Mouse (Mus musculus) MEL (cell line): ENCODE measurements at regions not wholly inside any gene's neighbourhood (a gene's known extent, or its start where the extent isn't known, plus 50 kb on each side); places are given as distances from the start of the nearest gene placed in this dataset.

Experiments
- DNase-seq: peaks from one replicate; pipeline ENCODE4 v3.0.0; 2011; ENCODE audit warnings: low read depth, low spot score
- H3K27ac ChIP-seq: 2 replicates; pipeline ENCODE4 v1.5.1; 2012; ENCODE audit warnings: low read depth, mild to moderate bottlenecking, control low read depth, low read length, moderate library complexity; ENCODE audit not compliant: control insufficient read depth
- H3K27me3 ChIP-seq, 2 experiments: fragments of 150-350 bp in 1 of 2; sonication (generic) in 1 of 2; 2 replicates each; pipeline ENCODE4 v1.6.1; 2012; ENCODE audit warnings: low read length in 2 of 2, mild to moderate bottlenecking in 2 of 2, improper control_type of control experiment in 1 of 2, moderate library complexity in 1 of 2; ENCODE audit not compliant: insufficient read depth in 2 of 2, control insufficient read depth in 1 of 2
- H3K36me3 ChIP-seq, 2 experiments: 2 replicates each; pipeline ENCODE4 v1.6.1; 2012 to 2014; ENCODE audit warnings: low read length in 2 of 2, improper control_type of control experiment in 1 of 2, inconsistent platforms in 1 of 2, mild to moderate bottlenecking in 1 of 2; ENCODE audit not compliant: insufficient read depth in 2 of 2, control insufficient read depth in 1 of 2
- H3K4me1 ChIP-seq, 2 experiments: fragments of 150-350 bp in 1 of 2; sonication (generic) in 1 of 2; 2 replicates each; pipeline ENCODE4 v1.6.1; 2012; ENCODE audit warnings: low read length in 2 of 2, improper control_type of control experiment in 1 of 2, mild to moderate bottlenecking in 1 of 2; ENCODE audit not compliant: insufficient read depth in 2 of 2, control insufficient read depth in 1 of 2
- H3K4me3 ChIP-seq, 2 experiments: fragments of 150-350 bp in 1 of 2; sonication (generic) in 1 of 2; 2 replicates each; pipeline ENCODE4 v1.5.1; 2012; ENCODE audit warnings: low read depth in 2 of 2, low read length in 2 of 2, mild to moderate bottlenecking in 2 of 2, moderate library complexity in 2 of 2, control low read depth in 1 of 2, improper control_type of control experiment in 1 of 2; ENCODE audit not compliant: control insufficient read depth in 1 of 2, insufficient read depth in 1 of 2
- H3K79me2 ChIP-seq: 2 replicates; pipeline ENCODE4 v1.6.1; 2012; ENCODE audit warnings: mild to moderate bottlenecking, low read length, moderate library complexity; ENCODE audit not compliant: control insufficient read depth, poor library complexity, insufficient read depth
- H3K9ac ChIP-seq: 2 replicates; pipeline ENCODE4 v1.6.1; 2012; ENCODE audit warnings: low read depth, mild to moderate bottlenecking, control low read depth, low read length, moderate library complexity; ENCODE audit not compliant: control insufficient read depth, poor library complexity, severe bottlenecking
- H3K9me3 ChIP-seq: fragments of 150-350 bp; sonication (generic); replicated peaks from 2 replicates; pipeline ENCODE4 v1.6.1; 2012; ENCODE audit warnings: mild to moderate bottlenecking, low read length, improper control_type of control experiment, moderate library complexity; ENCODE audit not compliant: insufficient read depth
- CTCF ChIP-seq, 3 experiments: IDR thresholded peaks in 2 of 3; conservative IDR thresholded peaks in 1 of 3; 2 replicates each; pipeline ENCODE4 v1.5.1; 2011 to 2012; ENCODE audit warnings: low read length in 3 of 3, low read depth in 2 of 3, mild to moderate bottlenecking in 2 of 3, improper control_type of control experiment in 1 of 3, inconsistent platforms in 1 of 3, mixed read lengths in 1 of 3, moderate library complexity in 1 of 3; ENCODE audit not compliant: control insufficient read depth in 1 of 3, insufficient read depth in 1 of 3, poor library complexity in 1 of 3, severe bottlenecking in 1 of 3
- E2F4 ChIP-seq: IDR thresholded peaks from 2 replicates; pipeline ENCODE4 v1.6.1; 2011; ENCODE audit warnings: low read depth, low read length, improper control_type of control experiment, borderline replicate concordance
- ELF1 ChIP-seq: IDR thresholded peaks from 2 replicates; pipeline ENCODE4 v1.6.1; 2014; ENCODE audit warnings: low read depth, mild to moderate bottlenecking, inconsistent platforms, low read length, improper control_type of control experiment, moderate library complexity
- GABPA ChIP-seq: IDR thresholded peaks from 2 replicates; pipeline ENCODE4 v1.6.1; 2012; ENCODE audit warnings: low read depth, mild to moderate bottlenecking, inconsistent platforms, low read length, improper control_type of control experiment, moderate library complexity
- GATA1 ChIP-seq: IDR thresholded peaks from 2 replicates; pipeline ENCODE4 v1.6.1; 2011; ENCODE audit warnings: low read depth, low read length, improper control_type of control experiment
- HCFC1 ChIP-seq: IDR thresholded peaks from 2 replicates; pipeline ENCODE4 v1.6.1; 2012; ENCODE audit warnings: low read depth, mild to moderate bottlenecking, inconsistent platforms, low read length, improper control_type of control experiment, moderate library complexity
- JUND ChIP-seq: IDR thresholded peaks from 2 replicates; pipeline ENCODE4 v1.6.1; 2011; ENCODE audit warnings: low read depth, mild to moderate bottlenecking, improper control_type of control experiment, low read length
- KAT2A ChIP-seq: conservative IDR thresholded peaks from 2 replicates; pipeline ENCODE4 v1.6.1; 2012; ENCODE audit warnings: low read depth, low read length, improper control_type of control experiment, inconsistent platforms
- MAX ChIP-seq: IDR thresholded peaks from 2 replicates; pipeline ENCODE4 v1.6.1; 2011; ENCODE audit warnings: low read length, improper control_type of control experiment
- MAZ ChIP-seq: IDR thresholded peaks from 2 replicates; pipeline ENCODE4 v1.6.1; 2012; ENCODE audit warnings: low read depth, mild to moderate bottlenecking, inconsistent platforms, low read length, improper control_type of control experiment
- MEF2A ChIP-seq: IDR thresholded peaks from 2 replicates; pipeline ENCODE4 v1.6.1; 2014; ENCODE audit warnings: low read depth, mild to moderate bottlenecking, inconsistent platforms, low read length, improper control_type of control experiment; ENCODE audit not compliant: poor library complexity, insufficient replicate concordance, severe bottlenecking; ENCODE audit errors: extremely low read depth
- MYB ChIP-seq: IDR thresholded peaks from 2 replicates; pipeline ENCODE4 v1.6.1; 2011; ENCODE audit warnings: mild to moderate bottlenecking, low read depth, low read length, improper control_type of control experiment
- MYC ChIP-seq: IDR thresholded peaks from 2 replicates; pipeline ENCODE4 v1.6.1; 2011; ENCODE audit warnings: low read depth, mild to moderate bottlenecking, low read length, improper control_type of control experiment, moderate library complexity
- NELFE ChIP-seq: IDR thresholded peaks from 2 replicates; pipeline ENCODE4 v1.6.1; 2011; ENCODE audit warnings: low read depth, low read length, improper control_type of control experiment
- NRF1 ChIP-seq: IDR thresholded peaks from 2 replicates; pipeline ENCODE4 v1.6.1; 2014; ENCODE audit warnings: low read depth, mild to moderate bottlenecking, inconsistent platforms, low read length, improper control_type of control experiment, moderate library complexity; ENCODE audit not compliant: poor library complexity, insufficient read depth, severe bottlenecking
- POLR2A ChIP-seq, 2 experiments: IDR thresholded peaks; 2 replicates each; pipeline ENCODE4 v1.6.1; 2011 to 2012; ENCODE audit warnings: low read length in 2 of 2, mild to moderate bottlenecking in 2 of 2, control low read depth in 1 of 2, improper control_type of control experiment in 1 of 2, low read depth in 1 of 2, moderate library complexity in 1 of 2; ENCODE audit not compliant: control insufficient read depth in 1 of 2, insufficient read depth in 1 of 2, poor library complexity in 1 of 2
- POLR2AphosphoS2 ChIP-seq: IDR thresholded peaks from 2 replicates; pipeline ENCODE4 v1.6.1; 2011; ENCODE audit warnings: low read length, improper control_type of control experiment
- POLR2AphosphoS5 ChIP-seq: IDR thresholded peaks from 2 replicates; pipeline ENCODE4 v1.6.1; 2012; ENCODE audit warnings: low read depth, borderline replicate concordance, mild to moderate bottlenecking, inconsistent platforms, low read length, moderate library complexity, mixed read lengths
- RAD21 ChIP-seq: IDR thresholded peaks from 2 replicates; pipeline ENCODE4 v1.6.1; 2011; ENCODE audit warnings: mild to moderate bottlenecking, low read depth, low read length, improper control_type of control experiment
- RCOR1 ChIP-seq: IDR thresholded peaks from 2 replicates; pipeline ENCODE4 v1.6.1; 2012; ENCODE audit warnings: low read depth, mild to moderate bottlenecking, inconsistent platforms, low read length, improper control_type of control experiment
- TAL1 ChIP-seq: IDR thresholded peaks from 2 replicates; pipeline ENCODE4 v1.6.1; 2012; ENCODE audit warnings: mild to moderate bottlenecking, inconsistent platforms, low read length, moderate library complexity, mixed read lengths
- UBTF ChIP-seq: IDR thresholded peaks from 2 replicates; pipeline ENCODE4 v1.6.1; 2012; ENCODE audit warnings: low read depth, mild to moderate bottlenecking, inconsistent platforms, low read length, improper control_type of control experiment, moderate library complexity, borderline replicate concordance; ENCODE audit not compliant: insufficient read depth
- USF1 ChIP-seq: IDR thresholded peaks from 2 replicates; pipeline ENCODE4 v1.6.1; 2014; ENCODE audit warnings: low read depth, mild to moderate bottlenecking, inconsistent platforms, low read length, improper control_type of control experiment, moderate library complexity
- USF2 ChIP-seq, 2 experiments: IDR thresholded peaks; 2 replicates each; pipeline ENCODE4 v1.6.1; 2011 to 2012; ENCODE audit warnings: improper control_type of control experiment in 2 of 2, low read length in 2 of 2, borderline replicate concordance in 1 of 2, inconsistent platforms in 1 of 2, low read depth in 1 of 2, mild to moderate bottlenecking in 1 of 2; ENCODE audit not compliant: insufficient read depth in 1 of 2
- ZC3H11A ChIP-seq: IDR thresholded peaks from 2 replicates; pipeline ENCODE4 v1.6.1; 2012; ENCODE audit warnings: low read depth, mild to moderate bottlenecking, inconsistent platforms, low read length, improper control_type of control experiment
- ZNF384 ChIP-seq: IDR thresholded peaks from 2 replicates; pipeline ENCODE4 v1.6.1; 2012; ENCODE audit warnings: low read depth, mild to moderate bottlenecking, inconsistent platforms, low read length, improper control_type of control experiment

DNA sequence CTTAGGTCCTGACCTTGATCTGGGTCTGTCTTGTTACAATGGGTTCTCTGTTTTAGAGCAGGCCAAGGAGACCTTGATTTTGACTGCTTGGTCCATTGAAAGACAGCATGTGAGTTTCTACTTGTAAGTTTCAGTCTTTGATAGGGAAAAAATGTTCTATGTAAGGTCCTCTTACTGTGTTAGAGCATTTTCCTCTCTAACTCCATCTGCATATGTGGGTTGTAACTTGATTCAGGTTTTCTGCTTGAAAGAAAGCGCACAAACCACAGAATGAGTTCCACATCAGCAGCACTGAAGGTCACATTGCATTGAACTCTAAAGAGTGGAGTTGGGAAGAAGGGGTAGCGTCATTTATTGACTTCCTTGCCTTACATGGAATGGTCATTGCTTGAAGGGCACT is 502.2 kb downstream of the Col12a1 start:
- Histone ChIP-seq H3K4me3 (no peak overlapping the region), H3K79me2 (no peaks in the 10 kb centered on the region), H3K9me3 (no peaks in the 10 kb centered on the region)
- TF ChIP-seq POLR2AphosphoS2 (no peak), MYC (no peak), MAZ (no peak), POLR2AphosphoS5 (no peak), RCOR1 (no peak), USF2 (IDR thresholded peaks at IDR 0.05; ENCODE audit: borderline replicate concordance in 1 of 2, insufficient read depth in 1 of 2, low read depth in 1 of 2, low read length in 2 of 2) (no peak), NELFE (no peak), GABPA (no peak), MYB (no peak)
- TF ChIP-seq, all 39 proteins: peak for 0
- no peaks in the 10 kb centered on the region for H3K27me3 ChIP-seq
- DNase-seq, result no peak
- H3K4me1 ChIP-seq, result no peaks in the 10 kb centered on the region
- H3K9ac ChIP-seq, result no peak overlapping the region
- H3K36me3 ChIP-seq, result no peaks in the 10 kb centered on the region
- no peak overlapping the region for H3K27ac ChIP-seq

DNA sequence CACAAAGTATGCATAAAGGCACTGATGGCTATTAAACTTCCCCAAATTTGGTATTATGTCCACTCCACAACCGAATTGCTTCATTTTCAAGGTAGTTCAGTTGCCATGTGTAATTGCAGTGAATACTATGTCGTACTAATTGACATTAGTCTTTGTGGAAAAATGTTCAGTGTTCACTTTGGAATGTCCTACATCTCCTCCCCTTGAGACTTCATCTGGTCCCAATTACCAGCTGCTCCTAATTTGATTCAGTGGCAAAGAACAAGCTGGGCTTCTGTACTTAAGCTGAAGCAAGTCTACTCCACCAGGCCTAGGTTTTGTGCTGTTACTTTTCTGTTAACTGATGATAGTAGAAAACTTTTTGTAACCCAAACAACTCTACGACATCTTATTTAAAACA is 485.6 kb downstream of the Col12a1 start:
- H3K9me3 ChIP-seq, result no peaks in the 10 kb centered on the region

DNA sequence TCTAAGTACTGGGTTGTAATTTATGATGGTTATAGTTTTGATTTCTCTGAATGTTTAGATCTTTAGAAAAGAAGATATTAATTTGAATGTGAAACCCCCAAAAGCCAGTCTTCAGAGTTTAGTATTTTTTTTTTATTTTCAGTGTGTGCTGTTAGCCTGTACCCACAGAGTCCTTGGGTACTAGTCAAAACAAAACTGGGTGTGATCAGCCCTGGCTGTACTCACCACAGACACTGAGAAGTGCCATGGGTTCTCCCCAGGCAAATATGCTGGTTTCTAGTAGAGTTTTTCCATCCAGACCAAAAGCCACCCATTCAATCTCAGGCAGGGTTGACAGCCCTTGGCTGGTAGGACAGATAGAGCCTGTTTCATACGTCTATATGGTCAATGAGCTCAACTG is 484.9 kb downstream of the Col12a1 start:
- no peak overlapping the region for H3K27ac ChIP-seq
- H3K36me3 ChIP-seq, result no peaks in the 10 kb centered on the region
- TF ChIP-seq NRF1 (no peak), KAT2A (no peak), E2F4 (no peak), POLR2A (IDR thresholded peaks at IDR 0.05; ENCODE audit: control insufficient read depth in 1 of 2, insufficient read depth in 1 of 2, low read depth in 1 of 2, low read length in 2 of 2, poor library complexity in 1 of 2) (no peak), CTCF (IDR thresholded peaks at IDR 0.05 in 2 of 3, conservative IDR thresholded peaks at IDR 0.05 in 1 of 3; ENCODE audit: control insufficient read depth in 1 of 3, insufficient read depth in 1 of 3, low read depth in 2 of 3, low read length in 3 of 3, poor library complexity in 1 of 3, severe bottlenecking in 1 of 3) (no peak), MEF2A (no peak), ZNF384 (no peak), MYC (no peak), HCFC1 (no peak), USF1 (no peak), TAL1 (no peak), ELF1 (no peak), GATA1 (no peak), ZC3H11A (no peak), MAX (no peak), UBTF (no peak)
- TF ChIP-seq, all 39 proteins: peak for 0
- Histone ChIP-seq H3K27me3 (no peaks in the 10 kb centered on the region), H3K9ac (no peak overlapping the region), H3K4me3 (no peak overlapping the region), H3K79me2 (no peaks in the 10 kb centered on the region), H3K4me1 (no peaks in the 10 kb centered on the region), H3K9me3 (no peaks in the 10 kb centered on the region)
- no peak for DNase-seq

More for the DNA sequence above, 485.6 kb downstream of the Col12a1 start:
- H3K9ac ChIP-seq, result no peak overlapping the region
- H3K36me3 ChIP-seq, result no peaks in the 10 kb centered on the region
- no peaks in the 10 kb centered on the region for H3K27me3 ChIP-seq
- no peaks in the 10 kb centered on the region for H3K79me2 ChIP-seq
- H3K4me3 ChIP-seq, result no peak overlapping the region
- H3K4me1 ChIP-seq, result no peaks in the 10 kb centered on the region
- DNase-seq, result no peak
- TF ChIP-seq GATA1 (no peak), RAD21 (no peak), JUND (no peak)
- H3K27ac ChIP-seq, result no peak overlapping the region
